Mouse (Mus musculus): ENCODE measurements around the gene Inpp5b. TPM values are rescaled to one million over a fixed set of nuclear protein-coding genes. Genes with fewer than 3 reads are reported as not detected.
"Not testable (repeated sequence)": the region's sequence is repeated elsewhere in the genome, so short reads cannot be mapped to it uniquely, and the experiment has no call there.

Inpp5b gene
- polyA plus RNA-seq (2017; shearing (Covaris generic)), result 100 to 1,000 TPM in 1 of 2 experiments, 10 to 100 TPM in 1; 88.0 to 146 TPM

- ATAC-seq, result peak; percentile 82
Measured at GRCm38 (mm10) chr4:124741376-124742343, at the start of gene Inpp5b. Inpp5b (plus strand) TSS chr4:124741850.

GRCm38 (mm10) chr4:124692416-124692861, 49.2 kb upstream of the Inpp5b start:
- no peak for ATAC-seq

- ATAC-seq, result peak; percentile 97
Measured at GRCm38 (mm10) chr4:124693135-124693894, 48.3 kb upstream of the Inpp5b start, which contains the start of gene Utp11. Utp11 (minus strand) TSS chr4:124693600.

- no peak for ATAC-seq
Measured at GRCm38 (mm10) chr4:124694572-124694971, 47.1 kb upstream of the Inpp5b start.

GRCm38 (mm10) chr4:124695786-124696516, 45.7 kb upstream of the Inpp5b start:
- no peak for ATAC-seq

GRCm38 (mm10) chr4:124699791-124700190, 41.9 kb upstream of the Inpp5b start:
- no peak for ATAC-seq

- peak; percentile 46 for ATAC-seq
Measured at GRCm38 (mm10) chr4:124700248-124700971, 41.2 kb upstream of the Inpp5b start, which contains the start of gene Fhl3. Fhl3 (plus strand) TSS chr4:124700701.

- ATAC-seq, result peak; percentile 27
Measured at GRCm38 (mm10) chr4:124701052-124701845, 40.4 kb upstream of the Inpp5b start.

GRCm38 (mm10) chr4:124701916-124702315, 39.7 kb upstream of the Inpp5b start:
- no peak for ATAC-seq

GRCm38 (mm10) chr4:124703406-124703805, 38.2 kb upstream of the Inpp5b start:
- peak; percentile 14 for ATAC-seq

GRCm38 (mm10) chr4:124703881-124704796, 37.5 kb upstream of the Inpp5b start:
- peak; percentile 58 for ATAC-seq

- ATAC-seq, result no peak
Measured at GRCm38 (mm10) chr4:124704797-124705474, 36.7 kb upstream of the Inpp5b start.

- ATAC-seq, result no peak
Measured at GRCm38 (mm10) chr4:124705661-124706269, 35.9 kb upstream of the Inpp5b start.

- ATAC-seq, result not testable (repeated sequence)
Measured at GRCm38 (mm10) chr4:124707381-124708199, 34.1 kb upstream of the Inpp5b start.

GRCm38 (mm10) chr4:124708200-124708517, 33.5 kb upstream of the Inpp5b start:
- ATAC-seq, result not testable (repeated sequence)

- ATAC-seq, result peak; percentile 61
Measured at GRCm38 (mm10) chr4:124708518-124709477, 32.9 kb upstream of the Inpp5b start.

Data from CD4-positive, CD25-positive, alpha-beta regulatory T cell, adult 4 months (primary cell).